8 mouse cellular contexts compared by ENCODE assay signal in the genomic region with DNA sequence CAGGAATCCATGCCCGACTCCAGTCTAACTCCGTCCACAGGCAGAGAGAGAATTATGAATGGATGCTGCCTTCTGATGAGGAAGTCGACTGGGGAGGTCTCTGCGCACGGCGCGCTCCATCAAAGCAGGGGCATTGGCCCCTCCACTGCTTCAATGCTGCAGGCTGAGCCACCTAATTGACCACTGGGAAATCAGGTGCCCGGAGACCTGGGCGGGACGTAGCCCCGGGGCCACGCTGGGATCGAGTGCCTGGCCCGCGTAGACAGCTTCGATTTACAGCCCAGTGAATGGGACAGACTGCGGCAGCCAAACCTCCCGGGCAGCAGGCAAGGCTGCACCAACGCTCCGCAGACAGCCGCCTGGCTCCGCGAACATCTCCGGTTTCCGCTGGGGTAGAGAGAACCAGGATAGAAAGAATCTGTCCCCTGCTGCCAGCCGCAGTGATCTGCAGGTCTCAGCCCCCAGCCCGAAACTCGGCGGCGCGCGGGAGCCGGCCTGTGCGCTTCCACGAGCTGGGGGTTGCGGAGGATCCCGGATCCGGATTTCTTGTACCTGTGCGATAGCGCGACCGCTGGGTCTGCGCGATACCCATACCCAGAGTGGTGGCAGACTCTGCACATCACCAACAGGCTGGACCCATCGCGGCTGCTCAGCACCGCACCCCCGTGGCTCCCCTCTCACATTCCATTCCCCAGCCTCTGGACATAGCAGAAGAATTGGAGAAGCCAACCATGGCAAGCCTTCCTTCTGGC.
DNase-seq lines count a peak whose midpoint lies in the region; ATAC-seq and TF ChIP-seq lines count a peak whose summit lies in the region.

No protein-coding gene starts in this region.

- in situ Hi-C loops in ES-E14 (cut with MboI; ENCODE audit: low sequenced_read_pairs in 2 of 2, unreplicated experiment in 2 of 2), result no loop called here

- H3K4me1 ChIP-seq in ES-E14 (ENCODE audit: control insufficient read depth in 2 of 2, insufficient read depth in 2 of 2, low read length in 2 of 2, poor library complexity in 1 of 2), result no peaks in the 10 kb centered on the region
- H3K4me1 ChIP-seq in forebrain, embryonic 12.5 days, result peaks cover 2% of the 10 kb centered on the region; the same call in 1 of the 2 replicates
- no peaks in the 10 kb centered on the region for H3K4me1 ChIP-seq in intestine, embryonic 15.5 days (replicated peaks)
- H3K4me1 ChIP-seq in stomach, embryonic 15.5 days, result no peaks in the 10 kb centered on the region

- H3K9me3 ChIP-seq in ES-E14 (ENCODE audit: control insufficient read depth, insufficient read depth, low read depth, low read length), result no peaks in the 10 kb centered on the region
- no peaks in the 10 kb centered on the region for H3K9me3 ChIP-seq in forebrain, embryonic 12.5 days
- no peaks in the 10 kb centered on the region for H3K9me3 ChIP-seq in intestine, embryonic 15.5 days
- H3K9me3 ChIP-seq in stomach, embryonic 15.5 days, result no peaks in the 10 kb centered on the region

- peak; percentile 5 for DNase-seq in gastrocnemius, adult 18-20 months (ENCODE audit: low spot score)
- no peak for DNase-seq in gastrocnemius, postnatal 25 days
- DNase-seq in ES-E14 (ENCODE audit: low read depth, low spot score), result peak; percentile 16
- no peak for DNase-seq in thymus, postnatal 25 days

- 0 out of 2 replicates have a peak overlapping the region, but pooled peaks have one; percentile 42 for H3K9ac ChIP-seq in ES-E14 (ENCODE audit: insufficient read depth, low read depth, low read length, poor library complexity, severe bottlenecking)
- peak overlapping the region; percentile 36; the same call in 1 of the 2 replicates for H3K9ac ChIP-seq in forebrain, embryonic 12.5 days
- H3K9ac ChIP-seq in intestine, embryonic 15.5 days, result no peak overlapping the region; the same call in 1 of the 2 replicates
- H3K9ac ChIP-seq in stomach, embryonic 15.5 days, result no peak overlapping the region

- 26% methylated on average over 48 of the region's 48 CpGs for WGBS in forebrain, embryonic 12.5 days
- 22% methylated on average over 48 of the region's 48 CpGs for WGBS in intestine, embryonic 15.5 days
- WGBS in stomach, embryonic 15.5 days, result 22% methylated on average over 48 of the region's 48 CpGs

- peak overlapping the region; percentile 58 to 60 for H3K4me3 ChIP-seq in ES-E14 (ENCODE audit: insufficient read depth in 1 of 2, low read depth in 1 of 2, low read length in 2 of 2, poor library complexity in 1 of 2, severe bottlenecking in 1 of 2)
- H3K4me3 ChIP-seq in forebrain, embryonic 12.5 days (replicated peaks), result peak overlapping the region; percentile 42
- H3K4me3 ChIP-seq in intestine, embryonic 15.5 days (replicated peaks), result peak overlapping the region; percentile 41
- peak overlapping the region; percentile 39 for H3K4me3 ChIP-seq in stomach, embryonic 15.5 days (replicated peaks)

- no peak overlapping the region for H3K27ac ChIP-seq in ES-E14 (ENCODE audit: insufficient read depth, low read depth, low read length, poor library complexity, severe bottlenecking)
- no peak overlapping the region for H3K27ac ChIP-seq in forebrain, embryonic 12.5 days
- no peak overlapping the region for H3K27ac ChIP-seq in intestine, embryonic 15.5 days
- H3K27ac ChIP-seq in stomach, embryonic 15.5 days, result no peak overlapping the region

- H3K36me3 ChIP-seq in ES-E14 (ENCODE audit: control insufficient read depth, insufficient read depth, low read length, poor library complexity, severe bottlenecking), result no peaks in the 10 kb centered on the region
- no peaks in the 10 kb centered on the region for H3K36me3 ChIP-seq in forebrain, embryonic 12.5 days (replicated peaks)
- H3K36me3 ChIP-seq in intestine, embryonic 15.5 days, result no peaks in the 10 kb centered on the region
- no peaks in the 10 kb centered on the region for H3K36me3 ChIP-seq in stomach, embryonic 15.5 days

- H3K27me3 ChIP-seq in forebrain, embryonic 12.5 days, result peaks cover 58% of the 10 kb centered on the region
- peaks cover 31% of the 10 kb centered on the region for H3K27me3 ChIP-seq in intestine, embryonic 15.5 days (replicated peaks)
- peaks cover 24% of the 10 kb centered on the region for H3K27me3 ChIP-seq in stomach, embryonic 15.5 days (replicated peaks)

- ATAC-seq in forebrain, embryonic 12.5 days (ENCODE audit: low FRiP score), result peak; percentile 76
- peak; percentile 66 for ATAC-seq in intestine, embryonic 15.5 days
- ATAC-seq in megakaryocyte progenitor cell, adult 5-6 weeks (replicated peaks; ENCODE audit: poor library complexity), result peak; percentile 46
- ATAC-seq in stomach, embryonic 15.5 days (ENCODE audit: insufficient read depth, low FRiP score, low read depth), result no peak

- H3K4me2 ChIP-seq in forebrain, embryonic 12.5 days, result peak overlapping the region; percentile 70
- peak overlapping the region; percentile 87 for H3K4me2 ChIP-seq in intestine, embryonic 15.5 days (replicated peaks)
- H3K4me2 ChIP-seq in stomach, embryonic 15.5 days, result peak overlapping the region; percentile 83

TF ChIP-seq in ES-E14, 5 proteins besides CTCF, POLR2A, EP300 and RAD21:
- TF ChIP-seq HCFC1 (IDR thresholded peaks at IDR 0.05; ENCODE audit: borderline replicate concordance, insufficient read depth, low read length) (no peak), MAFK (IDR thresholded peaks at IDR 0.05; ENCODE audit: insufficient read depth, low read depth, low read length) (no peak), ZNF384 (IDR thresholded peaks at IDR 0.05; ENCODE audit: low read depth, low read length) (no peak), CHD2 (IDR thresholded peaks at IDR 0.05; ENCODE audit: low read depth, low read length) (no peak), ZC3H11A (IDR thresholded peaks at IDR 0.05; ENCODE audit: borderline replicate concordance, low read depth, low read length) (no peak)

Comparison
In these comparisons a context has a peak if more than half of its experiments do, and no peak if none do; other contexts are left out.
1. DNase-seq: peak in gastrocnemius, adult 18-20 months (single experiment) and ES-E14 (single experiment); none in gastrocnemius, postnatal 25 days (single experiment) and thymus, postnatal 25 days (single experiment).
2. H3K9ac ChIP-seq: peak in ES-E14 (single experiment) and forebrain, embryonic 12.5 days (single experiment); none in intestine, embryonic 15.5 days (single experiment) and stomach, embryonic 15.5 days (single experiment).
3. Peak in every context shown above with its lines, with median percentiles within 50 percentile points of each other: H3K4me3 ChIP-seq and H3K4me2 ChIP-seq.